Mouse (Mus musculus) inflammation-experienced regulatory T-cells, adult 16 weeks (primary cell): ENCODE measurements around the gene Plac8. TPM values are rescaled to one million over a fixed set of nuclear protein-coding genes. Genes with fewer than 3 reads are reported as not detected.

ENCODE experiments used
- polyA plus RNA-seq: library from polyadenylated mRNA; unstranded; fragments of 100-300 nt; shearing (Covaris generic); gene quantifications from one replicate; pipeline ENCODE4 v1.2.1, GENCODE M21; 2017

Plac8 gene
- polyA plus RNA-seq = 9.3 TPM

GRCm38 (mm10) chr5:100572069-100572468 lies at the start of gene Plac8:
Gene Plac8, minus strand, starts transcription at chr5:100572245.

GRCm38 (mm10) chr5:100518049-100519026 lies 53.7 kb downstream of the Plac8 start, which contains the start of gene Cops4:
Gene Cops4, plus strand, starts transcription at chr5:100518309.

Other genes with a start within 250 kb of the Plac8 start
- gene Sec31a, start 156.0 kb downstream of the Plac8 start, polyA plus RNA-seq = 113 TPM
- 14.1 TPM for gene Lin54, start 71.6 kb downstream of the Plac8 start, polyA plus RNA-seq
- 131 TPM for gene Cops4, start 53.9 kb downstream of the Plac8 start, polyA plus RNA-seq
- 8.7 TPM for gene Coq2, start 102.9 kb upstream of the Plac8 start, polyA plus RNA-seq
- 2.7 TPM for gene Hpse, start 147.5 kb upstream of the Plac8 start, polyA plus RNA-seq
- 33.6 TPM for gene Helq, start 226.4 kb upstream of the Plac8 start, polyA plus RNA-seq
- 139 TPM for gene Mrps18c, start 226.4 kb upstream of the Plac8 start, polyA plus RNA-seq
- gene Abraxas1, start 248.7 kb upstream of the Plac8 start, polyA plus RNA-seq = 29.5 TPM